Mouse (Mus musculus): Measurements from ENCODE around the gene Fgfr2.
"Not testable (repeated sequence)": the region's sequence is repeated elsewhere in the genome, so short reads cannot be mapped to it uniquely, and the experiment has no call there.

The Fgfr2 gene

DNA sequence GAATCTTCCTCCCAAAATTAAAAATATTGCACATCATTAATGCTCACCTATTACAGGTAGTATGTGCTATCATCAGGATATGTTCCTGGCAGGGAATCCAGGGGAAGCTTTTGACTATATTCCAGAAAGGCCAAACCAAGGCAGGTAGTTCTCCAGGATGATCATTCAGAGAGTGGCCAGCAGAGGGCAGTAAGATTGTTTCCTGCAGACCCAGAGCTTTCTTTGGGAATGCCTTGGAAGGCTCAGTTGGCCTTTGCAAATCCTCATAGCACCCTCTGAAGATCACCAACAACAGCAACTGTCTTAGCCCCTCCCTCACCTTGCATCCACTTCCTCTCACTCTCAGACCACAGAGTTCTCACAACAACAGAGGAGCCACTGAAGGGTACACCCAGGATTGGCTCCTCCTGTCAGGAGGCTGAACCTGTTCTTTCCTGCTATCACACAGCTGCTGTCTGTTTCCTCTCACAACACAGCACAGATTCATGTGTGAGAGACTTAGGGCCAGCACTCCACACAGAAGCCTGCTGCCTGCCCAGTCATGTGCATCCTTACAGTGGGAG lies 2068.3 kb downstream of the Fgfr2 start:
- no peak for DNase-seq

DNA sequence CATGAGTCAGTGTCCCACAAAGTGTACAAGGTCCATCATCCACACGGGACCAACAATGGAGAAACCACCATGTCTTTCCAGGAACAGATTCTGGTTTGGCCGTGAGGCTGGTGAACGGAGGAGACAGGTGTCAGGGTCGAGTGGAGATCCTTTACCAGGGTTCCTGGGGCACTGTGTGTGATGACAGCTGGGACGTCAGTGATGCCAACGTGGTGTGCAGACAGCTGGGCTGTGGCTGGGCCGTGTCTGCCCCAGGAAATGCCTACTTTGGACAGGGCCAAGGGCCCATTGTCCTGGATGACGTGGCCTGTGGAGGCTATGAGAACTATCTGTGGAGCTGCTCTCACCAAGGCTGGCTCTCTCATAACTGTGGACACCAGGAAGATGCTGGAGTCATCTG lies 2073.3 kb downstream of the Fgfr2 start:
- DNase-seq, result not testable (repeated sequence)

DNA sequence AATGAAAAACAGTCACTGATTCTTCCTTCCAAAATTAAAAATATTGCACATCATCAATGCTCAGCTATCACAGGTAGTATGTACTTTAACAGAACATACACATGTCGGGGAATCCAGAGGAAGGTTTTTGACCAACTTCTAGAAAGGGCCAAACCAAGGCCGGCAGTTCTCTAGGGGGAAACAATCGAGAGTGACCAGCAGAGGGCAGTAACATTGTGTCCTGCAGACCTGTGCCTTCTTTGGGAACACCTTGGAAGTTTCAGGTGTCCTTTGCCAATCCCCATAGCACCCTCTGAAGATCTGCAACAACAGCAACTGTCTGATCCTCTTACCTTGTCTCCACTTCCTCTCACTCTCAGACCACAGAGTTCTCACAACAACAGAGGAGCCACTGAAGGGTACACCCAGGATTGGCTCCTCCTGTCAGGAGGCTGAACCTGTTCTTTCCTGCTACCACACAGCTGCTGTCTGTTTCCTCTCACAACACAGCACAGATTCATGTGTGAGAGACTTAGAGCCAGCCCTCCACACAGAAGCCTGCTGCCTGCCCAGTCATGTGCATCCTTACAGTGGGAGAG lies 2077.8 kb downstream of the Fgfr2 start:
- not testable (repeated sequence) for DNase-seq

DNA sequence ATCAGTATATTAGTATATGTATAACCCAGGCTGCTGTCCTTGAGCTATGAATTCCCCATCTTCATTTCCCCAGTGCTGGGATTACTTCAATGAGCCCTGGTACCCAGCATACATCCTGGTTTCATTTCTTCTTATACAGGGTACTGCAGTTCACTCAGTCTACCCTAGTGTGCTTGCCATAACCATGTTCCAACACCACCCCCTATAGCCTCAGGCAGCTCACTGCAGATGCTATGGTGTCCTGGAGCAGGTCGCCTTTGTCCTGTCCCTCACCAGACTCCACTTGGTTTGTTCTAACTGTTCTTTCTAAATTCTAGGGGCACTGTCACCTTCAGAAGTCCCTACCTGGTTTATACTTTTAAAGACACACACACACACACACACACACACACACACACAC lies 2080.5 kb downstream of the Fgfr2 start:
- no peak for DNase-seq

DNA sequence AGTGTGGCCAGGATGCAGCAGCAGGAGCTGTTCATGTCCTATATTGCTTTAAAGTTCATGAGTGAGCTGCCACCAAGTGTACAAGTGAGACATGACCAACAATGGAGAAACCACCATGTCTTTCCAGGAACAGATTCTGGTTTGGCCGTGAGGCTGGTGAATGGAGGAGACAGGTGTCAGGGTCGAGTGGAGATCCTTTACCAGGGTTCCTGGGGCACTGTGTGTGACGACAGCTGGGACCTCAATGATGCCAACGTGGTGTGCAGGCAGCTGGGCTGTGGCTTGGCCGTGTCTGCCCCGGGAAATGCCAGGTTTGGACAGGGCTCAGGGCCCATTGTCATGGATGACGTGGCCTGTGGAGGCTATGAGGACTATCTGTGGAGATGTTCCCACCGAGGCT lies 2082.4 kb downstream of the Fgfr2 start:
- not testable (repeated sequence) for DNase-seq

DNA sequence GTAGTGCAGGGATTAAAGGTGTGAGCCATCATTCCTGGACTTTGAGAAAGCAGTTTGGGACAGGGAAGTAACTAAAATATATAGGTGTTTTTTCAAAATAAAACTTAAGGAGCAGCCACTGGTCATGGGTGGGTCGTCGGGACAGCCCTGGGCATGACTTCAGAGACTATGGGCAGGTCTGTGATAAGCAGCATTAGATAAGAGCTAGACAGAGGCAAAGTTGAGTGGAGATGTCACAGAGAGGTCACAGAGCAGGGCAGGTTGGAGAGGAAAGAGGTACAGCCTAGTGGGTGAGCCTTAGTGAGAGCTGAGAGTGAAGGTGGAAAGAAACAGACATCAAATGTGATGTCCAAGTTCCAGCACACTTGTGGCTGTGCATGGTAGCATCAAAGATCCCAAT lies 2086.1 kb downstream of the Fgfr2 start:
- no peak for DNase-seq

DNA sequence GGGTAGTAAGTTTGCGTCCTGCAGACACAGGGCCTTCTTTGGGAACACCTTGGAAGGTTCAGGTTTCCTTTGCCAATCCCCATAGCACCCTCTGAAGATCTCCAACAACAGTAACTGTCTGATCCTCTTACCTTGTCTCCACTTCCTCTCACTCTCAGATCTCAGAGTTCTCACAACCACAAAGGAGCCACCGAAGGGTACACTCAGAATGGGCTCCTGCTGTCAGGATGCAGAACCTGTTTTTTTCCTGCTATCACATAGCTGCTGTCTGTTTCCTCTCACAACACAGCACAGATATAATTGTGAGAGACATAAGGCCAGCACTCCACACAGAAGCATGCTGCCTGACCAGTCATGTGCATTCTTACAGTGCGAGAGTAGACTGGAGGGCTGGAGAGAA lies 2086.8 kb downstream of the Fgfr2 start:
- DNase-seq, result no peak

DNA sequence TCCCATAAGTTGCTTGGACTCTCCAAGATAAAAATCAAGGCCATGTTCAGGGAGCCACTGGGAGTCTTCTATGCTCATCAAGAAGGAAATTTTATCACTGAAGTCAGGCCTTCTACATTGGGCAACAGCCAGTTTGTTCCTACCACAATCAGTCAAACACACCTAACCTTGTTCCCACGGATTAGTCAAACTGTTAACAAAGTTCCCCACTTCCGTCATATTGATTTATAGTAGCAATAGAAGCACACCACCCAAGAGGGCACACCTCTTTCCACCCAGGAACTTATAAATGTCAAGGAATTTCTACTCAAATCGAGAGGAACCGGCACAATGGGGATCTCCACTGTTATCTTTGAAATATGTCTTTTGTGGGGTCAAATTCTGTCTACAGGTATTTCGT lies 2091.4 kb downstream of the Fgfr2 start, which contains the start of gene Dmbt1:
Dmbt1 (plus strand) TSS at position 299 of the 400 bp plus-strand sequence.
- no peak for DNase-seq

DNA sequence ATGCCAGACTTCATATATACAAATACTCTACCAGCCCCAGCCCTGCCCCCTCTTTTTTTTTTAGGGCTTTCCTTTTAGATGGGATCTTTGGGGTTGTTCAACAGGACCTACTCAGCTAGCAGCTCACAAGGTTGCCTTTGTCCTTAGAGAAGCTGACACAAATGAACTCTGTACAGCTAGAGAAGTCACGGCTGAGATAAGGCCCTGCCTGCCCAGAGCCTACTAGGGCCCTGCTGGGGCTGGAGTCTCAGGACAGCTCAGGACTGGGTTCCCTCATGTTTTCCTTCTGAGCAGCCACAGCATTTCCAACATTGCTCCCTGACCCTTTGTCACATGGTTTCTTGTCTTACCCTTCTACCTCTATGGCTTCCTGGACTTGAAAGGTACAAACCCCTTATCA lies 2095.6 kb downstream of the Fgfr2 start:
- no peak for DNase-seq

DNA sequence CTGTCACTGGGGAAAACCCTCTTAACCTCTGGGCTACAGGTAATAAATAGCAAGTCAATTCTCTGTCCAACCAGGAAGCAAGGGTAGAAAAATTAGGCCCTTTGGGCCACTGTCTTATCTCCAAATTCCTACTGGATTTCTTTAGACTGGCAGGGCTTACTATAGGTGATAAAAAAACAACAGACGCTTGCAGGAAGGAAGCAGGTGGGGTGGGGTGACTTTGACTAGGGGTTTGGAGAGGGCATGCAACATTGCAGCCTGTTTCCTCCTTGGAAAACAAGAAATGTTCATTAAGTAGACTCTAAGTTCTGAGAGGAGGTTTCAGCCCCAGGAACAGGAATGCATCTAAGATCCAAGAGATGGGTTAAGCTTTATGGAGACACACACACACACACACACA lies 2098.3 kb downstream of the Fgfr2 start:
- no peak for DNase-seq

DNA sequence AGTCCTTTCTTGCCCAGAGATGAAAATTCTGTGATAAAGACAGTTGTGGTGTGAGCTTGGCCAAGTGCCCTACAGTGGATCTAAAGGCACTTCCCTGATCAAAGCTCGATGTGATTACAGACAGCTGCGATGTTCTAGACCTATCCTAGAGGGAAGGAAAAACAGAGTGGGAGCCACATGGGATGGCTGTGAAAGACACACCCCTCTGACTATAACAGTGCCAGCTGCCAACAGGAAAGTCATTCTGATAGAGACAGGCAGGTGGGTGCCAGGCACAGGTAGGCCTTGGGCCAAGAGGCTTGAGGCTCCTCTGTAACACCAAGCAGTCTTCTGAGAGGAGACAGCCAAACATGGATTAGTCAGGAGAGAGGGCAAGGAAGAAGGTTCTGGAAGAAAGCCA lies 2104.0 kb downstream of the Fgfr2 start:
- DNase-seq, result no peak

DNA sequence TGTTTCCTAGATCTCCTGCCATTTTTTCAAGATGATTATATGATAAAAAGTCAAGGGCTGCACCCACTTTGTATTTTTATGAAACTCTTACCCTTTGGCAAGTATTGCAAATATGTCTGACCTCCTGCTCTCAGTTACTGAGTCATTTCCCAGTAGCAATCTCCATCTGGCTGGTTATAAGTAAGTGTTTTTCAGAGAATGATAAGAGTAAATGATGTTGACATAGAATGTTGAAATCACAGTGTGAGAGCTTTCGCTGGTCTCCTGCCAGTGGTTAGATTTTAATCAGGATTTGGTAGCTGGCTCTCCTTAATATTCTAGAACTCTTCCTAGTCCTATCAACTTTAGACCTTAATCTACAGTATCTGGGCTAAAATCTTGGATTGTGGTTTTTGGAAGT lies 2111.2 kb downstream of the Fgfr2 start:
- DNase-seq, result no peak

DNA sequence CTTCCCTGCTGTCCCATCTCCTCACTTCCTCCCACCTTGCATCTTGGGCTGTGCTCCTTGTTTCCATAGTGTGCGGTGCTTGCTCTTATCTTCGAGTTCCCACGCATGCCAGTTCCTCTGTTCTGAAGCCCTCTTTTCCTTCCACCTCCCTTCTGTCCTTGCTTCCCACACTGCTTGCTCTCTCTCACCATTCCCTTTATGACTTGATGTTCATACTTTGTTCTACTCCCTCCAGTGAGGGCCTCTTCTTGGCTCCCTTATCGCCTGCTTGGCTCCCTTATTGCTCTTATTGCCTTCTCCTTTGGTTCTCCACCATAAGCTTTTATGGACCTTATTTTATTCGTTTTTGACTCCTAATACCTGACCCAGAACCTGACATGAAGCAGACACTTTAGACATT lies 2114.0 kb downstream of the Fgfr2 start:
- no peak for DNase-seq

DNA sequence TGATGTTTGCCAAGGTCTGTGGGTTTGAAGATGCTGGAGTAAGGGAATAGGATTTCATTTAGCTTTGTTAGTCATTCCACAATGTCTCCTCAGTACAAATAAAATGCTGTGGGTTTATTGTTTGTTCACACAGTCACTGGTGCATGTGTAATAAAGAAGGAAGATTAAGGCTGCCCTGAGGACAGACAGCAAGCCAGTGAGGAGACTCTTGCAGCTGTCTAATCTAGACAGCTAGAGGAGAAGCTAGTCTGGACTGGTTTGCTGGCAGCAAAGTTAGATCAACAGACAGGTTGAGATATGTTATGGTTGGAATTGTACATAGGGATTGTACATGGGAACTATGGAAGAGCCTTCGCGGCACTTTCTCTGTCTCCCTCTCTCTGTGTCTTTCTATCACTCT lies 2115.9 kb downstream of the Fgfr2 start:
- DNase-seq, result no peak

DNA sequence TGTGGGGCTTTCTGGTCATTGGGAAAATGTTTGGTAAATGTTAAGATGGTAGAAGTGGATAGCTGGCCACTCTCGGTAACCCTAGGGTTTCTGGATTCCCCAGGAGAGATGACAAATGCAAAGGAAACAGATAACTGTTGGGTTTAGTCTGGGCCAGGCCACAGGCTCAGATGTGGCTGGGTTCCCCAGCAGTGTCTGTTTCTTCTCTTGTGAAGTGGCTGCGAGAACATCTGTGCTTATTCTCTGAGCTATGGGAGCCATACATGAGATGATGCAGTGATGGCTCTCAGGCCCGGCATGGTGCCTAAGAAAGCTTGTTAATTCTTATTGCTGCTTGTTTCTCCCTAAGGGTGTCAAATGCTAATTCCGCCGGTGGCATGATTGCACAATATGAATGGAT lies 2119.1 kb downstream of the Fgfr2 start:
- no peak for DNase-seq

DNA sequence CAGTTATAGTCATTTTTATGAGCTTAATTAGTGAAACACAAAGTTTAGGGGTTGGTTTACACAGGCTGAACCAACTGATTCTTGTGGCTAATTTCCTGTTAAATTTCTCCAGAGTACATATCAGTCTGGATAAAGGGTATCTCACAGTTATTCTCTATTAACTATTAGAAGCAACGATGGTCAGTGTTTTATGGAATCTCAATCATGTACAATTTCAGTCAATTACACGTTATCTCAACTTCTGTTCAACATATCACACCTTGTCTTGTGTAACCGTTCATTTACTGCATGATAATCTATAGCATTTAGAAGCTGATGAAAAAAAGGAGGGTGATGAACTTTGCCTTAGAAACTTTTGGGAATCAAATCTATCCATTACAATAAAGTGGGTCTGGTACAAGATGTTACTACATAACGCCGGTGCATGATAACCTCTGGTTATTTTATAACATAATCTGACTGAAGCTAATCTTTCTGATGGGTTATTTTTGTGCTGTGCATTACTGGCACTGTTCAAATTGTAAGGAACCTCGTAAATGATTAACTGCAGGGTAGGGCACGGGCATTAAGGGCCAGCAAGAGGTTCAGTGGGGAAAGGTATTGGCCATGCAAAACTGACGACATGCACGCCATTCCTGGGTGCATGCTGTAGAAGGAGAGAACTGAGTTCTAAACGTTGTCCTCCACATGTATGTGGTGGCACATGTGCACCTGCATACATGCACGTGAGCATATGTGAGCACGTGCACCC lies 2121.0 kb downstream of the Fgfr2 start:
- no peak for DNase-seq

DNA sequence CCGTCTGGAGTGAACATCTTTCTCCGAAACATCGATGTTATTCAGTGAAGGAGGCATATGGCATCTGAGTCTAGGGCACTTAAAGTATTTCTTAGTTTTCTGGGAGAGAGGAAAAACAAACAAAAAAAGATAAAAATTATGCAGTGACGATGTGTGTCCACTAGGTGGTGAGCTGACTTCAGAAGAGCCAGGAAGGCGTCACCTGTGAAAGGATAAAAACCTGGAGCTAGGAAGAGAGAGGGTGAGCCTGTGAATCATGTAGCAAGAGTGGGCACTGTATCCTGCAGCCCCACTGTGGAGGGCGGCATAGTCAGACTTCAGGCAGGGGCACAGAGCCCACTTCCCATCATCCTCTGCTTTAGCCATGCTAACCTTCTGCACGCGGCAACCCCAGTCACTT lies 2129.2 kb downstream of the Fgfr2 start:
- DNase-seq, result no peak

DNA sequence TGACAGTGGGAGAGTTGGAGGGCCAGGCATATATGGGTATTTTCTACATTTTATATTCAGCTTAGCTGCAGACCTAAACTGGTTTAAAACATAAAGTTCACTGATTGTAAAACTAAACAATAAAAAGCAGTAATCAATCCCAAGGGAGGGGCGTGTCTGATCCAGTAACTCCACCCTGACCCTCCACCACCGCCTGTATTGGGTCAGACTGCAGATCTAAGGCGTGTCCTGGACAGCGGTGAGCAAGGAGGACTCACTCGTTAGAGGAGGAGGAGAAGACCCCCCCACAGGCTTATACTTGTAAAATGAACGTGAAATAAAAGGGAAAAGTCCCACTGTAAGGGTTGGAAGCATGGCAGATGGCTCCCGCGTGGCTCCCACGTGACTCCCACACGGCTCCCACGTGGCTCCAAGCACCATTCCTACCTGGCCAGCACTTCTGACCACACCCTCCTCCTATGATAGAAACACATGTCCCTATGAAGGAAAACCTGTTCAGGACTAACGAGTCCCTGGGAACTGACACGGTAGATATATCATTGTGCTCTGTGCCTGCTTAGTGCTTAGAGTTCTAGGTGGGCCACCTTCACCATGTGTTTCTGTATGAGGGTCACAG lies 2131.9 kb downstream of the Fgfr2 start:
- no peak for DNase-seq

DNA sequence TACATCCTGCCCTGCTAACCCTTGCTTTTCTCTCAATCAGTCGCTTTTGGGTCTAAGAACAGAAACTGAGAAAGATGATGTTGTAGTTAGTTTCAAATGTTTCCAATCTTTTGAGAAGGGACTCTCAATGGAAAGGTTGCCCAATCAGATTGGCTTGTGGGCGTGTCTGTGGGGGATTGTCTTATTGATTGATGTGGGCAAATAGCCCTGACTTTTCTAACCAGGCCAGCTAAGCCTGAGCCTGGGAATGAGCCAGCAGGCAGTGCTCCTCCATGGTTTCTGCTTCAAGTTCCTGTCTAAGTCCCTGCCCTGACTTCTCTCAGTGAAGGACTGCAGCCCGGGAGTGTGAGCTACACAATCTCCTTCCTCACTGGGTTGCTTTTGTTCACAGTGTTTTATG lies 2133.8 kb downstream of the Fgfr2 start:
- no peak for DNase-seq

DNA sequence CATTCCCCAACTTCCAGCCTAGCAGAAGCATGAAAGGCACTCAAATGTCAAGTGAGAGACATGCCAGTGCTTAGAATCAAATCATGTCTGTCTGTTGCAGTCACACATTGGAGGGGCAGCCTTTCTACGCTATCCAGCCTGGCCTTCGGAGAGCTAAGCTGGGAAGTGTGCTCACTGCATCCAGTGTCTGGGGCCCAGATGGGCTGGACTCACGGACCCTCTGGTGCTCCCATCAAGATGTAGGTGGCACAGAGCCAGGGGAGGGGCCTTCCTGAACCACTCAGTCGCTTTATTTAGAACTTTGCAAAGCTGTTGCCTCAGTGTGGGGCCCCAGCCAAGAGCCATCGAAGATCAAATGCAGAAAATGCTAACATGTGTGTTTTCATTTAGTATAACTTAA lies 2135.0 kb downstream of the Fgfr2 start:
- no peak for DNase-seq

DNA sequence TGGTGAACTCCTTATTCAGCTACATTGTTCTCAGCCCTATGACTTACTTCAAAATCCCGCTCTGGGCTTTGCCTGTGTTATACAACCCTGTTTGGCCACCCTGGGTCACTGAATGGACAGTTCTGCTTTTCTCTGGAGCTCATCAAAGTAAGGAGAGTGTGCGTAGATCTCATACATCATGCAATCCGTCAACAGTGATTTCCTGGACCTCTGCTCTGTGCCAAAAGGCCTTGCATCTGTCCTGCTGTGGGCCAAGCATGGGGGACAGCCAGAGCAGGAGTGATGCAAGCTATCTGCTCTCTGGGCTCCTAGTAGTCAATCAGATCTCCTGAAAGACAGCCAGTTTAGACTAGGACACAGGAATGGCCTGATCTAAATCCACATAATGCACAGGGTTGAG lies 2137.4 kb downstream of the Fgfr2 start:
- no peak for DNase-seq

DNA sequence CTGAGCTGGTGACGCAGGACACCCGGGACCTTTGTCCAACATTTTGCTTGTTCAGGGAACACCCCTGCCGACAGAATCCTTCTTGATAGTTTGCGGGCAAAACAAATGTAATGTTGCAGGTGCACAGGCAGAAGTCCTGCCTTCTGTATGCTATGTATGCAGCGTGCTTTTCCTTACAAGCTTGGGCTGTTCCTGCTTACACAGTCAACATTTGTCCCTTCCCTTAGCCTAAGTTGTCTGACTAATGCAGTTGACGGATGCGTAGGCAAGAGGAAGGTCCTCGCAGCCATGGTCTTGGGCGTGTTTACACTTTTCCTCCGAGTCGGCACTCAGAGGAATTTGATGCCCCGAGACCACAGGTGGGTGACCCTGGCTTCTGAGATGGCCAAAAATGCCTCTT lies 2138.0 kb downstream of the Fgfr2 start:
- no peak for DNase-seq

DNA sequence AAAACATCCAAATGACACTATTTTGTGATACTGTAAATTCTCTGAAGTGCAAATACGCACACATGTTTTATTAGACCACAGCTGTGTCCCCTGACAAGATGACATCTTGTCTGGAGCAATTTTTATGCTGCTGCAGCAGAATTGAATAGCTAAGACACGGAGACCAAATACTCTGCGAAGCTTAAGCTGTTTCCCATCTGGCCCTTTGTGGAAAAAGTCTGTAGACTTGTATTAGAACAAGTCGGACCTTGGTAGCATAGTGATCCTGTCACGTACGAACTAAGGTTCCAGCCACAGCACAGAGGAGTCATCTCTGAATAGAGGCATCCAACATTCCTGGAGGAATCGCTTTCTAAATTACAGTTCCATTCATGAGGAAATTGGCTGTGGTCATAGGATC lies 2138.9 kb downstream of the Fgfr2 start:
- no peak for DNase-seq

DNA sequence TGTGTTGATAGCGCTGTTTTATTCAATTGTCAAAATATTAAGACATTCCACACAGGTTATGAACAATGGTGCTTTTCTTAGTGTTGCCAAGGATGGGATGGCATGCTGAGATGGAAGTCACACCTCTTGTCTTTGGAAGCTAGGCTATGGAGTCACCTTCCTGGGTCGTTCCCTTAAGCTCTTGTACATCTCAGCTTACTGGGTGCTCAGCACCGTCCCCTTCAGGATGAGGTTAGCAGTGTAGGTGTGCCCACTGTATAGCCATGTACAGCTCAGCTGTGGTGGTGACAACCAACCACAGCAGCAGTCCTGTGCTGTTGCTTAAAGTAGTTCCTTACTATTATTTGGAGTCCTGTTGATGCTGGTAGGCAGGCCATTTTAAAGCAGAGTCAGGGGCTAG lies 2140.3 kb downstream of the Fgfr2 start:
- DNase-seq, result no peak

Measured in cerebellum, adult 11 months (tissue).